Mouse (Mus musculus) heart, adult 9 months (tissue): Measurements from ENCODE around the gene Fars2.
"Not testable (repeated sequence)": the region's sequence is repeated elsewhere in the genome, so short reads cannot be mapped to it uniquely, and the experiment has no call there.

ENCODE experiments used
- DNase-seq, 2 experiments: peaks; one replicate each; pipeline ENCODE4 v3.0.0; 2022; ENCODE audit warnings: low spot score in 2 of 2

Gene Fars2

GRCm38 (mm10) chr13:36294503-36294902 lies 177.3 kb downstream of the Fars2 start:
- no peak for DNase-seq

DNA sequence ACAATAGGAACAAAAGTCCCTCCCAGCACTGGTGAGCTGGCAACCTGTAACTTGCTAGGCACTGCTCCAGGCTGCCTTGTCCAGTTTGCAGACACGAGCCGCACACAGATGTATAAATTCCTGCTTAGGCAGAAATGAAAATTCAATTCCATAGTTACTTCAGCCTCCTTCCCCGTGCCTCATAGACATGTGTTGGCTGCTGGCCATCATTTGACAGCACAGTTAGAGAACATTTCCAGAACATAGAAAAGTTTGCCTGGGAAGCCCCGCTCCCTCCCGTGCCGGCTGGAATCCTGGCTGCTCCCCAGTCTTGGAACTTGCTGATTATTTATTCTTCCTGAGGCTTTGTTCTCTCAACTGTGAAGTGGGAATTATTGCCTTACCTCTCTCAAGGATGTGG lies 178.6 kb downstream of the Fars2 start:
- peak; percentile 44 for DNase-seq

DNA sequence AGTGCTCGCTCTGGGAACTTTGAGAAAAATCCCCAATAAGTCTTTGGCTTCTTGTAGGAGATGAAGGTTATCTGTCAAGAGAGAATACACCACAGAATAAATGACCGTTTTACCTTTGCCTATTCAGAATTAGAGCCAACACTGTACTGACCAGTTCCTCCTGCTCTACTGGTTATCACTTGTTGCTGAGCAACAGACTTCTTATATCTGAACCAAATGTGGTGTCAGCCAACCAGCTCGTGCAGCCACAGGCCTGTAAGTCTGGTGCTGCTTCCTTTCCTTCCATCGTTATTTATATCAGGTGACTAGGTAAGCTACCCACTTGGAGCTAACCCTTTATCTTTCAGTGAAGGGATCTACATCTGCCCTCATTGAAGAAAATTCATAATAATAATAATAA lies 179.4 kb downstream of the Fars2 start:
- no peak for DNase-seq

DNA sequence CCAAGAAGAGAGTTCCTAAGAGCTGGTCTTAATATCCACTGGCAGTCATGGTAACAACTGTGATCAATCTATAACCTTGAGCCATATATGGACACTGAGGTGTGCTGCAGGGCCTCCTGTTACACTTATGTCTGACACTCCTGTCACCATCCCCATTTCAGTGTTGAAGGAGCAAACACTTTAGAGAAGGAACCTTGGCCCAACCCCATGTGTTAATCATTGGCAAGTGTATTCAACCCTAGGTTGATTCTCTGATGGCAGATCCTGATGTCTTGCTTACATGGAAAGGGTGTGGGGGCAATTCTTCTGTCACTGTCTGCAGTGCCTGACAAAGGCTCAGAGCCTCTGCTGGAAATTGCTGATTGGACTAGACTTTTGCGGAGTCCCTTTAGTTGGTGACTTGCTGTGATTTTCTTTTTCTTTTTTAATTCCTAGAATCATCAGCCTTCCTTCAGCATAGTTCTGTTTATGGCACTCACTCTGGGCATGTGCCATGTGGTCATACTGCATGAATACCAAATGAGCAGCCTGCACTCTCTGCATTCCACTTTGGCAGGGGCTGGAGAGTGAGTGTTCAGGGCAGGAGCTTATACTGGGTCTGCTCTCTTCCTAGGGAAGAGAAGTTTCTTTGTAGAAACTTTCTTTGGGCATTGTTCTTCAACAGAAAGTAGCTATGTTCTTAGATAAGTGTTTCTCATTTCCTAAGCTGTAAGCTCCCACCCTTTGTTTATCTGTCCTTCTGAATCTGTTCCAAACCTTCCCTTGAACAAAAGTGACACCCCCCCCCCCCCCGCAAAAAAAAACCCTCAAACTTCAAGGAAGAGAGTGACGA lies 181.0 kb downstream of the Fars2 start:
- no peak for DNase-seq

GRCm38 (mm10) chr13:36298782-36299031 lies 181.5 kb downstream of the Fars2 start:
- no peak for DNase-seq

- no peak for DNase-seq
These were observed 185.6 kb downstream of the Fars2 start for GRCm38 (mm10) chr13:36302770-36303169.

DNA sequence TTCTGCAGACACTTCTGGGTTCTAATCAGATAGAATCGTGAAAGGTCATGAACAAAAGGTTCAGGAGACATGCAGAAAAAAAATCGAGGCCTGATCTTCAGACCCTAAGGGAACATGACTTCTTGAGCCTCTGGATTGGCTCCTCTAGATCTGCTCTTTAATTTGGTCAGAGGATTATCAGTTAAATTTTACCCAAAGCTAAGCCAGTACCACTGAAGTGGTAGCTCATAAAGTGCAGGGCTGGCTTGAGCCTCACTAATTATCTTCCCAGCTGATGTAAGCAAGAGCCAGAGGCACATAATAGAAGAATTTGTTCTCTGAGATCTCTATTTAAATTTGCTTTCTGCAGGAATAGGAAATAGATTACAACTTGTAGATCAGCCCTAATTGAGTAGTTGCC lies 188.1 kb downstream of the Fars2 start:
- no peak for DNase-seq

DNA sequence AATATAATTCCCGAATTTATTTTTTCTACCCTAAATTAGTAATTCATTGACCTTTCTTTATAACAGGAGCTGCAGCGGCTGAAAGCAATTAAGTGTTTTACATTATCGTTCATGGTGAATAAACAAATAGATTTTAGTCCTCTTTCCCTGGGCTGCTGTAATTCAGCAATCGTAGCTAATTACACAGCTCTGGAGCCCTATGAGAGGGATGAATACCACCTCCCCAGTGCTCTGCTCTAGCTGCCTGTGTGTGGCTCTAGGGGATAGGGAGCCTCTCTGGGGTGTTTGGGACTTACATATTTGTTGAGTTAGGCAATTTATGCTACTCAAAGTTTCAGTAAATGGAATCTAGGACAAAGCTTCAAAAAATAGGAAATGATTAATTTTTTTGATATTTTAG lies 190.2 kb downstream of the Fars2 start:
- no peak for DNase-seq

- DNase-seq: no peak
These were observed 191.9 kb downstream of the Fars2 start for GRCm38 (mm10) chr13:36309160-36309559.

DNA sequence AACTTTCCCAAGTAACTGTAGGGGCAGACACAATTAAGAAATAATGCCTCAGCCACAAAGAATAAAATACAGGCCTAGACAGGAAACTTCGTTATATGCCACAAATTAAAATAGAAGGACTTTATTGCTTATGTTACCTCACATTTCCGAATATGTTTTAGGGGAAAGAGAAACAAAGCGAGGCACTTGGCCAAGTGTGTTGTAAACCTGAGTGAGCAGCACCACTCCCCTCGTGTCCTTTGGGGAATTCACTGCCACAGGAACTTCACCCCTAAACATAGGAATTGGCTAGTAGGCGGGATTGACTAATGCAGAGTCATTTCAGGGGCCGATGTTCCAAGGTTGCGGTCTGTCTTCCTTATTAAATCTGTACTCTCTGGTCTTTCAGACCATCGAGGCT lies 197.0 kb downstream of the Fars2 start:
- no peak for DNase-seq

GRCm38 (mm10) chr13:36314860-36315800 lies 197.9 kb downstream of the Fars2 start:
- no peak for DNase-seq

GRCm38 (mm10) chr13:36317824-36318223 lies 200.6 kb downstream of the Fars2 start:
- DNase-seq: no peak

GRCm38 (mm10) chr13:36324624-36325023 lies 207.4 kb downstream of the Fars2 start:
- DNase-seq: no peak

DNA sequence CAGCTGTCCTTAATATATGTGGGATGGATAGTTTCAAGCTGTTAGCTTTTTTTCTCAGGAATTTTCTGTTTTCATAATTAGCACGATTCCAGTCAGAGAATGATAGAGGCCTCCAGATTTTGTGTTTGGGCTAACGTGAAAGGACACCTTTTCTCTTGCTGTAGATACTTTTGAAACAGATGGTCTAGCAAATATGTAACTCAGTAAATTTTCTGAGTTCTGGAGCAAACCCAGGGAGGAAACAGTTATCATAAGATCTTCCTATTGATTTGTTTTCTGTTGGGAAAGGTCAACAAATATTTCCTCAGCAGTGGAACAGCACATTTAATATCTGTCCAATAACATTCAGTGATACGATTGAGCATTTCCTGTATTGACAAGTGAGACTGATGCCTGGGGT lies 209.3 kb downstream of the Fars2 start:
- no peak for DNase-seq

- no peak for DNase-seq
These were observed 212.7 kb downstream of the Fars2 start for GRCm38 (mm10) chr13:36329871-36330270.

DNA sequence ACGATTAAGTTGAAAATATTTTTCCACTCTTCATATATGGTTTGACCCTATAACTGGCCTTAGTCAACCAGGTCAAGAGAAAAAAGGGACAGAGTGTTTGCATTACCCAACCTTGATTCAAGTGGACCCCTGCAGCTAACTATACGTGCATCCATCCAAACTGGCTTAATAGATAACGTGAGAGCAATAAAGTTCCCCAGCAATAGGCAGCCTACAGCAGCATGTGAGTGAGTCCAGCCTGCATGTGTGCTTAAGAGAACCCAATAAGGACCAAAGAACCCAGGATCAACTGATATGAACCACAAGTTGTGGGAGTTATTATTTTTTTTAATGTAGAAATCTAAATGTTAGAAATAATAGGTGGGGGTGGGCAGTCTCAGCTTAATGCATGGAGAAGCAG lies 213.3 kb downstream of the Fars2 start:
- DNase-seq: no peak

DNA sequence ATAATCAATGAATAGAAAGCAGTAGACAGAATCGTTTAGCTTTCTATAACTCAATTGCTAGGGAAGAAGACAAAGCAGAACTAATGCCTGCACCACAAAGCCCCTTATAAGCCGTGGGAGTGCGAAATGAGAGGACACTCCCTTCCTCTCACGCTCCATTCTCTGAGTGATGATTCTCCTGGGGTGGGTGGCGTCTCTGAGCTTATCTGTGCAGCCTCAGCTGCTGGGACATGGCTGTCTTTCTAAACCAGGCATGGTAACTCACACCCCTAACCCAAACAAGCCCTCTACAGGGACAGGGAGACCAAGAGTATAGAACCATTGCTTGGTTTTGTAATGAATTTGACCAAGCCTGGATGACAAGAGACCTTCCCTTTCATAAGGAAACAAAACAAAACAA lies 217.5 kb downstream of the Fars2 start:
- DNase-seq: no peak

DNA sequence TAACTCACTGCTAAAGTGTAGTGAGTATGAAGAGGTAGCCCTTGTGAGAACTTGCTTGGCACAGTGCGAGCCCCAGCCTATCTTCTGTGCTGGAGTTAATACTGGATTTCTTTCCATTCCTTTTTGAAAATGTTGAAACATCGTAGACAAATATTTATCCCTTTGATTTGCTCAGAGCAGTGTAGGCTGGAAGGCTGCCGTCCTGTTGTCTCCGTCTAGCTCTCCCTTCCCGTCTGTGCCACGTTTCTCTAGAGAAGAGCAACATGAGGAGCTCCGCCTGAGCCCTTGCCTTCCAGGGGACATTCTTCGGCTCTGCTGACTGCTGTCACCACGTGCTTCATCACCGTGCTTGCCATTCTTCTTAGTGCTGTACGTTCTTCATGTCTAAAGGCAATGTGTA lies 234.3 kb downstream of the Fars2 start:
- no peak for DNase-seq

DNA sequence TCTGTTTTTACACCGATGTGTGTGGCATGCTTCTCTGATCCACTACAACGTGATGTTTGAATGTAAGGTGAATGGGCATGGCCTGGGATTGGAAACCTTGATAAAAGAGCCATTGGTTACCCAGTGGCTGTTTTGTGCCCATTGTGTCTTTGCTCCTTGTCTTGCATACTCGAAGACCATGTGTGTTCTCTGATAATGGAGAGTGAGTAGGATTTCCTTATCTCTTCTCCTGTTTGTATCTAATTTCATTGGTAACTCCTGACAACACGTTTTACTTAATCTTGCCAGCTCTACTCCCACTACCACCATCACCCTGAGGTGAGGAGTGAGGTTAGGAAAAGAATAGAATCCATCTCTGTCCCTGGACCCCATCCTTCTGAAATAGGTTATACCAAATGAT lies 240.3 kb downstream of the Fars2 start:
- no peak for DNase-seq

- no peak for DNase-seq
These were observed 244.2 kb downstream of the Fars2 start for GRCm38 (mm10) chr13:36361419-36361818.

- DNase-seq: not testable (repeated sequence)
These were observed 248.5 kb downstream of the Fars2 start for GRCm38 (mm10) chr13:36365719-36366118.

- DNase-seq: no peak
These were observed 249.1 kb downstream of the Fars2 start for GRCm38 (mm10) chr13:36366304-36366703.
